Mouse (Mus musculus) brain, embryonic 18.5 days (tissue): Measurements from ENCODE around the gene Fbxw2.
"Not testable (repeated sequence)": the region's sequence is repeated elsewhere in the genome, so short reads cannot be mapped to it uniquely, and the experiment has no call there.

Experiments
- DNase-seq: peaks from one replicate; pipeline ENCODE4 v3.0.0-alpha.2; 2012; ENCODE audit warnings: low read depth, low spot score

Fbxw2 gene

GRCm38 (mm10) chr2:34825827-34826459, at the start of gene Fbxw2:
Gene Fbxw2 (minus strand): TSS chr2:34826311.
- DNase-seq = peak; percentile 84

GRCm38 (mm10) chr2:34874816-34875345, 48.8 kb upstream of the Fbxw2 start, which contains the start of gene Psmd5:
Gene Psmd5 (minus strand): TSS chr2:34874968.
- no peak for DNase-seq

GRCm38 (mm10) chr2:34874271-34874670, 48.2 kb upstream of the Fbxw2 start, which contains the start of gene Cutal:
Gene Cutal (plus strand): TSS chr2:34874396.
- DNase-seq = no peak

GRCm38 (mm10) chr2:34870520-34871474, 44.7 kb upstream of the Fbxw2 start:
- DNase-seq = peak; percentile 97

GRCm38 (mm10) chr2:34869680-34870079, 43.6 kb upstream of the Fbxw2 start:
- DNase-seq = no peak

- no peak for DNase-seq
Measured at GRCm38 (mm10) chr2:34857728-34858127, 31.6 kb upstream of the Fbxw2 start.

GRCm38 (mm10) chr2:34855265-34855664, 29.2 kb upstream of the Fbxw2 start:
- DNase-seq = no peak

- DNase-seq = no peak
Measured at GRCm38 (mm10) chr2:34847702-34848101, 21.6 kb upstream of the Fbxw2 start.

- DNase-seq = no peak
Measured at GRCm38 (mm10) chr2:34843211-34843939, 17.3 kb upstream of the Fbxw2 start.

GRCm38 (mm10) chr2:34841706-34842105, 15.6 kb upstream of the Fbxw2 start:
- no peak for DNase-seq

- not testable (repeated sequence) for DNase-seq
Measured at GRCm38 (mm10) chr2:34840143-34840542, 14.0 kb upstream of the Fbxw2 start.

- DNase-seq = no peak
Measured at GRCm38 (mm10) chr2:34835669-34836068, 9.6 kb upstream of the Fbxw2 start.

GRCm38 (mm10) chr2:34833624-34834023, 7.5 kb upstream of the Fbxw2 start:
- DNase-seq = no peak

- not testable (repeated sequence) for DNase-seq
Measured at GRCm38 (mm10) chr2:34832766-34833457, 6.8 kb upstream of the Fbxw2 start, which contains the start of gene Gm34653. Gene Gm34653 (plus strand): TSS chr2:34833007.

- not testable (repeated sequence) for DNase-seq
Measured at GRCm38 (mm10) chr2:34830066-34830465, 4.0 kb upstream of the Fbxw2 start.

- no peak for DNase-seq
Measured at GRCm38 (mm10) chr2:34828026-34828425, 1.9 kb upstream of the Fbxw2 start.

GRCm38 (mm10) chr2:34827591-34827990, 1.5 kb upstream of the Fbxw2 start:
- no peak for DNase-seq

GRCm38 (mm10) chr2:34826460-34827231, 535 bp upstream of the Fbxw2 start:
- no peak for DNase-seq

GRCm38 (mm10) chr2:34818492-34818891, 7.6 kb downstream of the Fbxw2 start:
- DNase-seq = no peak

- DNase-seq = not testable (repeated sequence)
Measured at GRCm38 (mm10) chr2:34815893-34816292, 10.2 kb downstream of the Fbxw2 start.
